Mouse (Mus musculus): ENCODE data around the gene Snx25. TPM values are rescaled to one million over a fixed set of nuclear protein-coding genes. Genes with fewer than 3 reads are reported as not detected.

The Snx25 gene
- polyA plus RNA-seq, 1 experiment, result 6.8 TPM

DNA sequence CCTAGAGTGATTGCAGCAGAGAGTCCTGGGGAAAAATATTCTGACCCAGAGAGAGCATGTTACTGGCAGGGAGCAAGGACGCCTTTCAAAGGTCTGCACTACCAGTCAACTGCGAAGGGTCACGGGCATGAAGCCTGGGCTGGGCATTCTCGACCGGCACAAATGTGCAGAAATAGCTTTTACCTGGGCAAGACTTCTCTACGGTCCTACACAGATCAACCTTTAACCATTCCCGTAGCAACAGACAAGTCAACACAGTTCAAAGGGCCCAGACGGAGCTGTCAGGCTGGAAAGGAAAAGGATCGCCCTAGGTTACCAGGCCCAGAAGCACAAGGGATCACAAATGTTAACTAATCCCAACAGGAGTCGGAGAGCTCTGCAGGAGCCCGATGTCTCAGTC is 115.7 kb downstream of the Snx25 start:
- DNase-seq (ENCODE audit: low read depth, low spot score), result no peak
- WGBS, result 77% methylated on average over 11 of the region's 11 CpGs

DNA sequence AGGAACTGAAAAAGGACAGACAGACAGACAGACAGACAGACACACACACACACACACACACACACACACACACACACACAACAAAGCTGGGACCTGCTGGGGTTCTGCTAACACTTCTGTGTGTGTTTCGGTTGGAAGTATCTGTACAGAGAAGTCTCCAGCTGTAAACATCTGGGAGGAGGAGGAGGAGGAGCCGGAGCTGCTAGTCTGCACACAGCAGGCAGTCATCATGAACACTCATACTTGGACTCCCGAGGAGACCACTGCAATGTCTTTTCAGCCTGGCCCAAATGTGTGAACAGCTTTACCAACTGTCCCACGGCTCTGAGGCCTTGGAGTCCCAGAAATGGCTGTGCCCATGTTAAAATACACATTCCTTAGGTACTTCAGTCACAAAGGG is 127.6 kb downstream of the Snx25 start:
- DNase-seq (ENCODE audit: low read depth, low spot score), result no peak
- WGBS, result 59% methylated on average over 4 of the region's 4 CpGs

DNA sequence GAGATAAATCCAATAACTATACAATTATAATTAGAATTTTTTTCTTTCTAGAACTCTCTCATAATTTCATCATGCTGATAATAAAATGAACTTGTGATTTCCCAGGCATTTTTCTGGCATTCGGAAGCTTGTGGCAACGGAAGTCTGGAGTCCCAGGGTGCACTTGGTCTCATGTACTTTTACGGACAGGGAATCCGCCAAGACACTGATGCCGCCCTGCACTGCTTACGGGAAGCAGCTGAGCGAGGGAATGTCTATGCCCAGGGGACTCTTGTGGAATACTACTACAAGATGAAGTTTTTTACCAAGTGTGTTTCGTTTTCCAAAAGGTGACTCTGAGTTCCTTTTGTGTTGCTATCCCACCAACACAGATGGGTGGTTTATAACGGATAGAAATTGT is 129.2 kb downstream of the Snx25 start:
- no peak for DNase-seq (ENCODE audit: low read depth, low spot score)
- 91% methylated on average over 9 of the region's 9 CpGs for WGBS

DNA sequence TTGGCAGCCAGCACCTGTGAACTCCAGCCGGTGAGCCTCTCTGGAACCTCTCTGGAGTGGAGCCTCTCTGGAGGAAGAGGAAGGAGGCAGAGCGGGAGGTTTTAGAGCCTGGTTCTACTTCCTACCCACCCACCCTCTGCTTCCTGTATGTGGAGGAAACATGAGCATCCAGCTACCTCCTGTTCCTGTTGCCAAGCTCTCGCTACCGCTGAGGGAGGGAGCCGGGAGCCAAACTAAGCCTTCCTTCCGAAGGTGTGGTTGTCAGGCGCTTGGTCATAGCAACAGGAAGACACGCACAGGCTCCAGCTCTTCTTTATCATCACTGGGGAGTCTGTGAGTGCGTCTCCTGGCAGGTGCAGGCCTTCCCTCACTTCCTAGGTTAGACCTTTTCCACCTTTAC is 129.8 kb downstream of the Snx25 start:
- 84% methylated on average over 9 of the region's 9 CpGs for WGBS
- no peak for DNase-seq (ENCODE audit: low read depth, low spot score)

DNA sequence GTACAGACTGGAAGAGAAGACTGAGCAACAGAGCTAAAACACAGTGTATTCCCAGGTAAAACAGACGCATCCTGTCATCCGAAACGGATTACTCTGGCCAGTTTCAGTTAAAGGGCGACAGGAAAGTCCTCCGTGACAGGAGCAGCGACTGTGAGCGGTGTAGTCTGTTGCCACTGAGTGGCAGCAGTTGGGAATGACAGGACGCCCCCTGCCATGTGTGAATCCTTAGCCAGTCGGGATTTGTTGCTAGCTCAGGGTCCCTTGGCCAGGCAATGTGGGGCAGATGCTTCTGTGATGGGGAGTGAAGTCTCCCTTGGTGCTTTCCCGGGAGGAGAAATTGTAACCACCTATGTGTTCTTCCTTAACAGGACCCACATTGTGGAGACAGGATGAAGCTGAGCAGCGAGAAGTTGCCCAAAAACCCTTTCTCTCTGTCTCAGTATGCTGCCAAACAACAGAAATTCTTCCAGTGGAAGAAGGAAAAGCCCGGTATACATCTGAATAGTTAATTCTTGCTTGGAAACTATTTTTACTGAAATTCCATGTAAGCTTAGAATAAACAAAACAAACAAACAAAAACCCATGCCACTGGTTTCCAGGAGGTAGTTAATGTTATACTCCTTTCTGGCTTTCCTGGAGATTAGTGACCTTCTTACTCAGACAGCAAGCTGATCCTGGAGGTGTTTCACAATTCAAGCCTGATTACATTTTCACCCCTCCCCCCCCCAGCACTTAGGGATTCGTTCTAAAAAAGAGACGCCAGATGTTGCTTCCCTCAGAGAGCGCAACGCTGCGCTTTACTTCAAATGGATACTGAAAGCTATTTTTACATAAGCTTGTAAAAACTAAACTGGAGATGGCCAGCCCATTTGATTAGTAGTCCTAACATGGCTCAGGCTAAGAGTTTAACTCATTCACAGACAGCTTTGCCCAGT is 140.9 kb downstream of the Snx25 start:
- WGBS, result 17% methylated on average over 17 of the region's 17 CpGs
- DNase-seq (ENCODE audit: low read depth, low spot score), result no peak

DNA sequence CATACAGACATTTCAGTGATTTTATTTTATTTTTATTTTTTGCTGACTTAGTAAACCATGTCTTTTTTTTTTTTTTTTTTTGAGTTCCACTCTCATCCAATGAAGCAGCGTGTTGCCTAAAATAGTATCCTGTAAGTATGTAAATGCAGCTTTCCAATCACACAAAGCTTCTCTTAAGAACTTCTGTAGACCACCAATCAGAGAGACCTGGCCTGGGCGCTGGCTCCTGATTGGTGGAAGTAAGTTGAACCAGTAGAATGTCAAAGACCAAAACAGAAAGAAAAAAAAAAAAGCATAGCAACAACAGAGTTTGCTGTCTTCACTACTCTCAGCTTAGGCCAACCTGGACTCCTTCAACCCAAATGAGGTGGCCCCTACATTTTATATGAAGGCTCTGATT is 141.7 kb downstream of the Snx25 start:
- DNase-seq (ENCODE audit: low read depth, low spot score), result no peak

DNA sequence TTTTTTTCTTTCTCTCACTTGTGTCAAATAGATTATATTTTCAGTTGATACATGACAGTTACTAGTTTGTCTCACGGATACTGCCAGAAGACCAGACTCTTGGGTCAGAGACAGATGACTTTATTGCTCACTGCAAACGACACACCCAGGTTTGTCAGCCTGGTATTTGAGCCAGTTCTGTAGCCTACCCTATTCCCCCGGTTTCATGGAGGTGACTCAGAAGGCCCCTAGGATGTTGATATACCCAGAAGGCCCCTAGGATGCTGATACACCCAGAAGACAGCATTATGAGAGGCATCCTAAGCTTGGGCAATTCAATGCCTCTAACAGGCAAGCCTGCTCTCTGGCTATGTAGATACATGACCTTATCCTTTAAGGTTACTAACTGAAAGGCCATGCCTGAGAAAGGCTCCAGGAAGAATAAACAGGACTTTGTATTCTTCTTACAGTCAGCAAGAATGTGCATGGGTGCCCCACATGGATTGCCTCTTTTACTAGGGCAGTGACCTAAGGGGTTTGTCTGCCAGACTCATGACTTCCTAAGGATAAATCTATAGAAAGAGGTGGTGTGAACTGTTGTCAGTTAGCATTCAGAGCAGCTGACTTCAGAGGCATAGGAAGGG is 144.8 kb downstream of the Snx25 start:
- DNase-seq (ENCODE audit: low read depth, low spot score), result peak; percentile 60
- WGBS, result 21% methylated on average over 3 of the region's 3 CpGs

More for the DNA sequence above, 141.7 kb downstream of the Snx25 start:
- WGBS, result 82% methylated on average over 2 of the region's 2 CpGs

DNA sequence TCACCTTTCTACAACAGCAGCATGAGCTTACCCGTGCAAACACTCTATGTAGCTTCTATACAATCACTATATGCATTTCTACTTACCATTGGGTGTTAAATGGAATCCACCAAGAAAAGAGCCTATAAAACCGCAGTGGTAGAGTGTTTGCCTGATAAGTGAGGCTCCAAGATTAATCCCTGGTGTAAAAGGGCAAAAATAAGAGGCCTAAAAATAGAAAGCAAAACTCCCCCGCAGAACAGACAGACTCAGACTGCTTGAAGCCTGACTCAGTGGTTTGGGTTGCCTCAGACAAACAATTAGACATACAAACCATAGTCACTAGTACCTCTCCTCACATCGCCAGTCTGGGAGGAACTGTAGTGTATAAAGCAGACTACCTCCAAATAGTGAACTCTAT is 146.4 kb downstream of the Snx25 start, which contains the start of gene Ankrd37:
Ankrd37 (minus strand) TSS at position 112 of the 400 bp plus-strand sequence.
- 34% methylated on average over 4 of the region's 4 CpGs for WGBS
- no peak for DNase-seq (ENCODE audit: low read depth, low spot score)

DNA sequence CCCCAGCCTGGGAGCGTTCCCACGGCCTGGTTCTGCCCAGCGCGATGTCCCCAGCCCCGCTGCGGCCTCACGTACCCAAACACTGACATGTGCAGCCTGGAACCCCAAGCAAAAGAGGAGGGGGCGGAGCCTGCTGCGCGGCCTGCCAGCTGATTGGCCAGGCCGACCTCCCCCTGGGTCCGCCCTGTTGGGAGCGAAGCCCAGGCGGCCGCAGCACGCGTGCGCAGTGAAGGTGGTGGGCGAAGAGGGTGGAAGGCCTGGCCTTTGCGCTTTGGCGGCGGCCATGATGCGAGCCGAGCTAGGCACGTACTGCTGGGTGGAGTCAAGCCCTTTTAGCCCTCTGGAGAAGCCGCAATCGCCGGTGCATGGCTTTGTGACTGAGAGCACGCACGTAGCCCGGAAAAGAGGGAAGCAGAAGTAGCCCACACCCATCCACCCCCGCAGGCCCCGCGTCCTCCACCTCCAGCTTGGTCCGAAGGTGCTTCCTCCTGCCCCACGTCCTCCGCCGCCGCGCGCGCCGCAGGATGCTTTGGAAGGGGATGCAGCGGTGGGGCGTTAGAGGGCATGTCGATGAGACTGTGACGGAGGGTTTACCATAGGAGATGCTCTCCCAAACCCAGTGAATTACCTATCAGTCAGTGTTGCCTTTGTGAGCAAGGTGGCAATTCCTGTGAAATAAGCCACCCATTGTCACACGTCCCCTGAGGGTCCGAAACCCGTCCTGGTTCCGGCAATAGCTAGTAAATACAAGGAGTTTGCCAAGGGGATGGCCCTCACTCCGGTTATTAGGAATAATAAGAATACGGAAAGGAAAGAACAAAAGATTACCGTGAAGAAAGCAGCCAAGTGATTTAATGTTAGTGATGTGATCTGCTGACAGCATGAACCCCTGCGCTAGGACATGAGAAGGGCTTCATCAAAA is 151.9 kb downstream of the Snx25 start:
- peak; percentile 92 for DNase-seq (ENCODE audit: low read depth, low spot score)
- WGBS, result 4% methylated on average over 55 of the region's 55 CpGs

DNA sequence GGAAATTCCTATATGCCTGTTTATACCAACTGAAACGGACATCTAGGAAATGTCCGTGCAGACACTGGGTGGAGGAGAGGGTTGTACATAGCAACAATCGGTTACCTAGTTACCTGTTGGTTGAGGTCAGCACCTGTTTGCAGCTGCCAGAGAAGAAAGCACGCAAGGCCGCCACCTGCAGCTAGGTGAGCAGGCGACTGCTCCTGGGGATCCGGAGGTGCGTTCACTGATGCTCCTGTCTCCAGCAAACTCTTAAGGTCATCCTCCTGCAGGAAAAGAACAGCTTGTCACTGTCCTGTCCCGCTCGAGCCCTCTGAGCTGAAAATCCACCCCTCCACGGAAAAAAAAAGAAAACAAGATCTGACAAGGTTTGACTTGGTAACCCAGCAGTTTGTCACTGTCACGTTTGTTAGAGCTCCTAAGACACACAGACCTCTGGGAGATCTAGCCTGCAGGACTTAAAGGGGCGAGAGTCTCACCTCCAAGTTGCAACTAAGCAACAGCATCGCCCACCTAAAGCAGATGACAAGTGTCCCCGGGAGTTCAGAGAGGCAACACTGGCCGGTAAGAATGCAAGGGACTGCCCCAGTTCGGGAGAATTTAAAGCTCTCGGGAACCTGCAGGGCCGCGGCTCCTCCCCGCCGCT is 152.7 kb downstream of the Snx25 start, which contains the start of gene Lrp2bp:
Lrp2bp (plus strand) TSS at position 166 of the 646 bp plus-strand sequence.
- WGBS, result 2% methylated on average over 22 of the region's 22 CpGs
- no peak for DNase-seq (ENCODE audit: low read depth, low spot score)

DNA sequence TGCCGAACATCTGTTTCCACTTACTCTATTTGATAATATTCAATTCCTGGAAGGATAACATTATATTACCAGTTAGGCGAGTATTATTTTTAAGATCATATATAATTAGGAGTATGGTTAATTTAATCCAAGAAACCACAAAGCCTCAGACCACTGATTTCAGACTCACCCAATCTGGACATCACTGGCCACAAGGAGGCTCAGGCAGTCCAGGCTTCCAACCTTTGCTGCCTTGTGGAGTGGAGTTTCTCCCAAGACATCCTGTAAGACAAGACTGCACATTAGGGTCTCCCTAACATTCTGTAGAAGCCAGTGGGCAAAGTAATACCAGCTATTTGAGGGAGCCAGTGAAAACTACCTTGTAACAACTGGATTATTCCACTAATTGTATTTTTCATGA is 153.7 kb downstream of the Snx25 start:
- DNase-seq (ENCODE audit: low read depth, low spot score), result no peak
- WGBS, result 71% methylated on average over 2 of the region's 2 CpGs

DNA sequence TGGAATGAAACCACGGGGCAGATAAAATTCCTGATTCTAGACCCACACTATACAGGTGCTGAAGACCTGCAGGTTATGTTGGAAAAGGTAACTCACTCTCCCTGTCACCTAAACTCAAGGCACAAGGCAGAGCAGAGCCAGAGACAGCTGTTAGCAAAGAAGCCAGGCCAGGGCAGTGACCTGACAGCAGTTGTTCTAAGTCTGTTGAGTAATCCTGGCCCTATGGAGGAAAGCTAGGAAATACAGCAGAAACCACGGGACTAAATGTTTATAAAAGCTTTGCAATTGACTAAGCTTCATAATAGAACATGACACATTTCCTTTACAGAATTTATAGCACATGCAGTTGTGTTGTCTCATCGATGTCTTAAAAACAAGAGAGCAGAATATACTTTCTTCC is 156.4 kb downstream of the Snx25 start:
- WGBS, result 66% methylated on average over 3 of the region's 3 CpGs
- no peak for DNase-seq (ENCODE audit: low read depth, low spot score)

DNA sequence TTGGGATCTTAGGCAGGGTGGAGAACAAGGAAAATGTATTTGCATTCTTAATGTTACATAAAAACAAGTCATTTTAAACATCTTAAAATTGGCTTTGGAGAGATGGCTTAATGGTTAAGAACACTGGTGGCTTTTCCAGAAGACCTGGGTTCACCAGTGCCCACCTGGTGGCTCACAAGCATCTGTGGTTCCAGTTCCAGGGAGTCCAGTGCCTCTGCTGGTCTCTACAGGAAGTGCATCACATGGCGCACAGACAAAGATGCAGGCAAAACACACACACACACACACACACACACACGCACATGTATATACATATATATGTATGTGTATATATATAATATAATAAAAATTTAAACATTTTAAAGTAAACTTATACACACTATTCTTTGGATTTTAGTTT is 157.8 kb downstream of the Snx25 start:
- WGBS, result 95% methylated on average over 2 of the region's 2 CpGs

DNA sequence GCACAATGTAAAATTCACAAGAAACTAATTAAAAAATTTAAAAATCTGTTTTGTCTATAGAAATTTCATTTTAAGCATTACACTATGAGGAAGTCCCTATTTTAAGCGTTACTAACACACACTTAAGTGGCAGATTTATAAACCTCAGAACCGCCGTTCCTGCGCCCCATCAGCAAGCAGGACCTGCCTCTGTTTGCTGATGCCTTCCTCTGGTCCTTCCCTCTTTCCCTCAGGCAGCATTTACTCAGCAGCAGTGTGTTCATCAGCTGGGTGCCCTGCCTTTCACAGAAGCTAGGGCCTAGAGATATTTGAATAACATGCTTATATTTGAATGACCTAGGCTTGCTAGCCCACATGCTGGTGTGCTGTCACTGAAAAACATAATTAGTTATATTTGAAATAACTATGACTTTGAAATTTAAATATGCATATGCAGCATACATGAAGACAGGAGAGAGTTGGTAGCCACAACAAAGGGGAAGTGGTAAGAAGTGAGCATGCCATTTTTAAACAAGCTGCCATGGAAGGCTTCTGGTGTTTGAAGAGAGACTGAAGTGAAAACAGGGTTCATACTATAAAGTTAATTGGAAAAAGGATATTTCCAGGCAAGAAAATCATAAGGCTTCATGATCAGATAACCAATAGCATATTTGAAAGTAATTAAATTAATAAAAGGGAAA is 161.2 kb downstream of the Snx25 start:
- 84% methylated on average over 4 of the region's 4 CpGs for WGBS
- DNase-seq (ENCODE audit: low read depth, low spot score), result no peak

More for the DNA sequence above, 157.8 kb downstream of the Snx25 start:
- no peak for DNase-seq (ENCODE audit: low read depth, low spot score)

DNA sequence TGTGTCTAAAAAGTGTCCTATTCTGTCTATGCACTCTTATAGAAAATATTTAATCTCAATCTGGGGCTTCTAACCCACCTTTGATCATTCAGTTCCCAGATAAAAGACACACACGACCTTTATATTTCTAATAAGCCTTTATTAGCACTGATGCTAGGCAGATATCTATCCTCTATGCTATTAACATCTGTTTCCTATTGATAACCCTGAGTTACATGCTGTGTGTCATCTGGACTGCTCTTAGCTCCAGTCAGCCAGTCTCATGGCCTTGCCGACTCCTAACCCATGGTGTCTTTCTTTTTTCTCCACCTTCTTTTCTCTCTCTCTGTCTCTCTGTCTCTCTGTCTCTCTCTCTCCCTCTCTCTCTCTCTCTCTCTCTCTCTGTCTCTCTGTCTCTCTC is 163.8 kb downstream of the Snx25 start:
- 76% methylated on average over 2 of the region's 2 CpGs for WGBS

DNA sequence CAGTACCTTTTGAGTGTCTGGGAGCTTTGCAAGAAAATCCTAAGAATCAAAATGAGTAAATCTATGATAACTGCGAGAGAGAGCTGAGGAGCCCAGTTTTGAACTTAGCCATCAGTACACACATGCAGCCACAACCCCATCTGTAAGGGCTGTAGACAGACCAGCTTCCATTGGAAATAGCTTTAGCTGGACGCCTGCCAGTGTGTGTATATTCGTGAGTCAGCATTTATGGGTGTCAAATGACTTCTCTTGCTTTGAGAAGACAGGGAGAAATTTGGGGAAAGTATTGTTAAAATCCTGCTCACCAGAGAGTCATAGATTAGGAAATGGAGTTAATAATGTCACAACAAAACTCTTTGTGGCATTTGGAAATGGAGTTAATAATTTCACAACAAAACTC is 165.3 kb downstream of the Snx25 start:
- 38% methylated on average over 3 of the region's 3 CpGs for WGBS
- DNase-seq (ENCODE audit: low read depth, low spot score), result no peak

More for the DNA sequence above, 163.8 kb downstream of the Snx25 start:
- no peak for DNase-seq (ENCODE audit: low read depth, low spot score)

All from large intestine, adult 2 months (tissue).